Mouse (Mus musculus) intestine, embryonic 14.5 days (tissue): ENCODE results near the gene Usp30. TPM values are rescaled to one million over a fixed set of nuclear protein-coding genes. Genes with fewer than 3 reads are reported as not detected.

Source experiments
- ATAC-seq: fragments of 200-750 bp; cut with Nextera tagmentation; replicated peaks from 2 replicates; pipeline ENCODE4 v1.8.0; 2017; ENCODE audit warnings: low read depth, moderate number of reproducible peaks, moderate TSS enrichment, moderate library complexity; ENCODE audit not compliant: low FRiP score, low TSS enrichment
- DNase-seq: peaks from one replicate; pipeline ENCODE4 v3.0.0-alpha.2; 2018; ENCODE audit warnings: low spot score
- H3K27ac ChIP-seq: fragments of 300-500 bp; sonication (generic); 2 replicates; pipeline ENCODE4 v1.5.1; 2014; ENCODE audit warnings: low read depth, mild to moderate bottlenecking, control low read depth
- H3K27me3 ChIP-seq: fragments of 300-500 bp; sonication (generic); replicated peaks from 2 replicates; pipeline ENCODE4 v1.6.1; 2014; ENCODE audit warnings: low read length, control low read depth; ENCODE audit not compliant: control insufficient read depth, insufficient read depth
- H3K36me3 ChIP-seq: fragments of 300-500 bp; sonication (generic); 2 replicates; pipeline ENCODE4 v1.6.1; 2014; ENCODE audit warnings: low read length, control low read depth; ENCODE audit not compliant: control insufficient read depth, insufficient read depth
- H3K4me1 ChIP-seq: fragments of 300-500 bp; sonication (generic); replicated peaks from 2 replicates; pipeline ENCODE4 v1.6.1; 2014; ENCODE audit warnings: low read length, control low read depth, mixed read lengths; ENCODE audit not compliant: control insufficient read depth, insufficient read depth
- H3K4me2 ChIP-seq: fragments of 300-500 bp; sonication (generic); 2 replicates; pipeline ENCODE4 v1.6.1; 2014; ENCODE audit warnings: low read length
- H3K4me3 ChIP-seq: fragments of 300-500 bp; sonication (generic); 2 replicates; pipeline ENCODE4 v1.5.1; 2014; ENCODE audit warnings: low read depth, low read length, control low read depth, mixed read lengths
- H3K9ac ChIP-seq: fragments of 300-500 bp; sonication (generic); 2 replicates; pipeline ENCODE4 v1.6.1; 2014; ENCODE audit warnings: mild to moderate bottlenecking, low read length
- H3K9me3 ChIP-seq: fragments of 300-500 bp; sonication (generic); 2 replicates; pipeline ENCODE4 v1.6.1; 2016; ENCODE audit warnings: low read length, control low read depth; ENCODE audit not compliant: control insufficient read depth
- WGBS: fragments of 180-500 bp; shearing (Covaris S2); extraction: QIAGEN DNeasy Blood & Tissue Kit; methylation state at CpG from one replicate; pipeline ENCODE4 v1.1.7; 2014; 5-methylcytosine and 5-hydroxymethylcytosine counted together
- polyA plus RNA-seq: library from polyadenylated mRNA; unstranded; fragments of >200 nt; fragmentation: Nextera tagmentation; extraction: Ambion mirVana; gene quantifications from 2 replicates; pipeline ENCODE4 v1.2.1, GENCODE M21; 2014

Gene Usp30
- polyA plus RNA-seq, 1 experiment from 2014 or later, result 10.1 TPM

GRCm38 (mm10) chr5:114052246-114052761, 13.0 kb upstream of the Usp30 start:
- ATAC-seq (no peak), DNase-seq (peak; percentile 84)
- Histone ChIP-seq H3K27ac (no peak overlapping the region), H3K9me3 (peaks cover 4% of the 10 kb centered on the region; the same call in 1 of the 2 replicates), H3K4me1 (no peaks in the 10 kb centered on the region), H3K27me3 (no peaks in the 10 kb centered on the region), H3K36me3 (no peaks in the 10 kb centered on the region), H3K9ac (no peak overlapping the region), H3K4me2 (peak overlapping the region; percentile 14), H3K4me3 (no peak overlapping the region)
- WGBS, result 33% methylated on average over 9 of the region's 9 CpGs

- no peaks in the 10 kb centered on the region for H3K36me3 ChIP-seq
- no peaks in the 10 kb centered on the region for H3K4me1 ChIP-seq
- WGBS, result 73% methylated on average over 9 of the region's 9 CpGs
- no peak overlapping the region for H3K27ac ChIP-seq
- no peak overlapping the region for H3K4me3 ChIP-seq
- no peaks in the 10 kb centered on the region for H3K27me3 ChIP-seq
- ATAC-seq, result no peak
- no peak overlapping the region for H3K4me2 ChIP-seq
- no peak for DNase-seq
- no peak overlapping the region for H3K9ac ChIP-seq
- no peaks in the 10 kb centered on the region for H3K9me3 ChIP-seq
Measured at GRCm38 (mm10) chr5:114057129-114057731, 8.0 kb upstream of the Usp30 start.

GRCm38 (mm10) chr5:114061675-114062074, 3.6 kb upstream of the Usp30 start:
- Histone ChIP-seq H3K27me3 (no peaks in the 10 kb centered on the region), H3K4me1 (no peaks in the 10 kb centered on the region), H3K4me3 (no peak overlapping the region), H3K9me3 (no peaks in the 10 kb centered on the region), H3K9ac (no peak overlapping the region), H3K27ac (no peak overlapping the region), H3K36me3 (no peaks in the 10 kb centered on the region), H3K4me2 (no peak overlapping the region)
- DNase-seq (no peak), ATAC-seq (no peak)
- WGBS, result 42% methylated on average over 7 of the region's 7 CpGs

GRCm38 (mm10) chr5:114063958-114064357, 1.3 kb upstream of the Usp30 start:
- Histone ChIP-seq H3K4me1 (no peaks in the 10 kb centered on the region), H3K27ac (no peak overlapping the region), H3K27me3 (no peaks in the 10 kb centered on the region), H3K4me3 (no peak overlapping the region), H3K9ac (no peak overlapping the region), H3K36me3 (no peaks in the 10 kb centered on the region), H3K4me2 (no peak overlapping the region), H3K9me3 (no peaks in the 10 kb centered on the region)
- 76% methylated on average over 4 of the region's 4 CpGs for WGBS
- DNase-seq (no peak), ATAC-seq (no peak)

- no peak overlapping the region for H3K4me3 ChIP-seq
- 42% methylated on average over 6 of the region's 6 CpGs for WGBS
- no peak overlapping the region for H3K9ac ChIP-seq
- no peaks in the 10 kb centered on the region for H3K4me1 ChIP-seq
- H3K4me2 ChIP-seq, result no peak overlapping the region
- no peak overlapping the region for H3K27ac ChIP-seq
- no peaks in the 10 kb centered on the region for H3K27me3 ChIP-seq
- H3K9me3 ChIP-seq, result no peaks in the 10 kb centered on the region
- H3K36me3 ChIP-seq, result no peaks in the 10 kb centered on the region
- DNase-seq, result no peak
- ATAC-seq, result no peak
Measured at GRCm38 (mm10) chr5:114066601-114067000, 1.3 kb downstream of the Usp30 start.

- H3K4me3 ChIP-seq, result no peak overlapping the region
- 80% methylated on average over 9 of the region's 9 CpGs for WGBS
Measured at GRCm38 (mm10) chr5:114067543-114067942, 2.3 kb downstream of the Usp30 start.

GRCm38 (mm10) chr5:114067982-114068381, 2.7 kb downstream of the Usp30 start:
- no peak for DNase-seq
- Histone ChIP-seq H3K9me3 (no peaks in the 10 kb centered on the region), H3K4me3 (no peak overlapping the region), H3K4me2 (no peak overlapping the region), H3K27me3 (no peaks in the 10 kb centered on the region), H3K36me3 (no peaks in the 10 kb centered on the region), H3K27ac (no peak overlapping the region), H3K4me1 (no peaks in the 10 kb centered on the region), H3K9ac (no peak overlapping the region)
- WGBS, result 71% methylated on average over 9 of the region's 9 CpGs
- ATAC-seq, result no peak

More at GRCm38 (mm10) chr5:114067543-114067942, 2.3 kb downstream of the Usp30 start:
- Histone ChIP-seq H3K36me3 (no peaks in the 10 kb centered on the region), H3K9me3 (no peaks in the 10 kb centered on the region), H3K9ac (no peak overlapping the region), H3K27me3 (no peaks in the 10 kb centered on the region), H3K4me2 (no peak overlapping the region), H3K4me1 (no peaks in the 10 kb centered on the region), H3K27ac (no peak overlapping the region)
- ATAC-seq (no peak), DNase-seq (no peak)

GRCm38 (mm10) chr5:114070858-114071257, 5.6 kb downstream of the Usp30 start:
- H3K36me3 ChIP-seq, result no peaks in the 10 kb centered on the region
- no peaks in the 10 kb centered on the region for H3K9me3 ChIP-seq
- 90% methylated on average over 4 of the region's 4 CpGs for whole genome bisulfite sequencing
- ATAC-seq (no peak), DNase-seq (no peak)
- no peak overlapping the region for H3K9ac ChIP-seq
- no peaks in the 10 kb centered on the region for H3K4me1 ChIP-seq
- no peak overlapping the region for H3K4me3 ChIP-seq
- H3K4me2 ChIP-seq, result no peak overlapping the region
- H3K27me3 ChIP-seq, result no peaks in the 10 kb centered on the region
- H3K27ac ChIP-seq, result no peak overlapping the region

- no peak overlapping the region for H3K27ac ChIP-seq
- H3K4me3 ChIP-seq, result no peak overlapping the region
- no peaks in the 10 kb centered on the region for H3K4me1 ChIP-seq
- no peaks in the 10 kb centered on the region for H3K27me3 ChIP-seq
- 48% methylated on average over 2 of the region's 2 CpGs for WGBS
- no peak overlapping the region for H3K4me2 ChIP-seq
- H3K9ac ChIP-seq, result no peak overlapping the region
- ATAC-seq, result no peak
- no peaks in the 10 kb centered on the region for H3K36me3 ChIP-seq
- DNase-seq, result no peak
- H3K9me3 ChIP-seq, result no peaks in the 10 kb centered on the region
Measured at GRCm38 (mm10) chr5:114072262-114072661, 7.0 kb downstream of the Usp30 start.
